Mouse (Mus musculus): Measurements from ENCODE around the gene Mthfd1l. TPM values are rescaled to one million over a fixed set of nuclear protein-coding genes. Genes with fewer than 3 reads are reported as not detected.

The Mthfd1l gene
- total and polyA plus RNA-seq, 3 experiments, result 84.0 to 94.8 (median 90.3) TPM

- H3K27me3 ChIP-seq (replicated peaks), result no peaks in the 10 kb centered on the region
- in situ Hi-C loops (cut with MboI; ENCODE audit: low pct_ligation_motif_present, low pct_unique_long_range_greater_than_20kb, low sequenced_read_pairs), result no loop called here
- H3K4me3 ChIP-seq (replicated peaks in 1 of 3; ENCODE audit: low read depth in 2 of 3, low read length in 2 of 3, poor library complexity in 1 of 3), result no peak overlapping the region
- no peak overlapping the region for H3K9ac ChIP-seq (ENCODE audit: insufficient read depth, low read depth)
- no peaks in the 10 kb centered on the region for H3K4me1 ChIP-seq (ENCODE audit: control insufficient read depth in 1 of 2, insufficient read depth in 2 of 2)
- no peak overlapping the region for H3K27ac ChIP-seq (ENCODE audit: insufficient read depth, low read depth)
- no peak for DNase-seq (ENCODE audit: extremely low read depth)
- peaks cover 60 to 93% of the 10 kb centered on the region in 2 experiments for H3K36me3 ChIP-seq (replicated peaks in 1 of 2; ENCODE audit: control insufficient read depth in 1 of 2, insufficient read depth in 1 of 2, low read length in 1 of 2)
- H3K79me2 ChIP-seq (replicated peaks; ENCODE audit: control insufficient read depth, extremely low read depth, insufficient read depth, poor library complexity, severe bottlenecking), result no peaks in the 10 kb centered on the region
- no peaks in the 10 kb centered on the region for H3K9me3 ChIP-seq (replicated peaks; ENCODE audit: low read length)
- no peak for TF ChIP-seq PAX5 (IDR thresholded peaks at IDR 0.05; ENCODE audit: low read length)
- no peak for TF ChIP-seq SIN3A (IDR thresholded peaks at IDR 0.05; ENCODE audit: low read length)
- no peak for TF ChIP-seq HCFC1 (IDR thresholded peaks at IDR 0.05; ENCODE audit: low read depth, low read length)
- no peak for TF ChIP-seq IRF4 (IDR thresholded peaks at IDR 0.05; ENCODE audit: low read depth, low read length)
- no peak for TF ChIP-seq MEF2A (IDR thresholded peaks at IDR 0.05; ENCODE audit: borderline replicate concordance, low read depth, low read length)
- dilution Hi-C loops (cut with MboI; ENCODE audit: extremely low pct_ligation_motif_present, extremely low pct_unique_long_range_greater_than_20kb, low sequenced_read_pairs), result no loop called here
- H3K4me2 ChIP-seq (ENCODE audit: insufficient read depth, low read depth, poor library complexity, severe bottlenecking), result no peak overlapping the region
Observed at GRCm38 (mm10) chr10:4028851-4029442, 56.0 kb downstream of the Mthfd1l start.

- no peaks in the 10 kb centered on the region for H3K27me3 ChIP-seq (replicated peaks)
- no peaks in the 10 kb centered on the region for H3K79me2 ChIP-seq (replicated peaks; ENCODE audit: control insufficient read depth, extremely low read depth, insufficient read depth, poor library complexity, severe bottlenecking)
- dilution Hi-C loops (cut with MboI; ENCODE audit: extremely low pct_ligation_motif_present, extremely low pct_unique_long_range_greater_than_20kb, low sequenced_read_pairs) (no loop called here), in situ Hi-C loops (cut with MboI; ENCODE audit: low pct_ligation_motif_present, low pct_unique_long_range_greater_than_20kb, low sequenced_read_pairs) (no loop called here)
- TF ChIP-seq ELF1 (IDR thresholded peaks at IDR 0.05; ENCODE audit: low read depth, low read length) (no peak), KAT2A (IDR thresholded peaks at IDR 0.05; ENCODE audit: insufficient replicate concordance, low read length) (no peak), IRF4 (IDR thresholded peaks at IDR 0.05; ENCODE audit: low read depth, low read length) (no peak), USF1 (IDR thresholded peaks at IDR 0.05; ENCODE audit: low read depth, low read length) (no peak), CHD2 (IDR thresholded peaks at IDR 0.05; ENCODE audit: low read length) (no peak), CTCF (conservative IDR thresholded peaks at IDR 0.05 in 1 of 2, IDR thresholded peaks at IDR 0.05 in 1 of 2; ENCODE audit: low read depth in 2 of 2, low read length in 2 of 2) (no peak), JUND (conservative IDR thresholded peaks at IDR 0.05; ENCODE audit: low read depth, low read length) (no peak)
- no peak overlapping the region for H3K4me3 ChIP-seq (replicated peaks in 1 of 3; ENCODE audit: low read depth in 2 of 3, low read length in 2 of 3, poor library complexity in 1 of 3)
- peaks cover 55 to 87% of the 10 kb centered on the region in 2 experiments for H3K36me3 ChIP-seq (replicated peaks in 1 of 2; ENCODE audit: control insufficient read depth in 1 of 2, insufficient read depth in 1 of 2, low read length in 1 of 2)
- DNase-seq (ENCODE audit: extremely low read depth), result no peak
- H3K4me1 ChIP-seq (ENCODE audit: control insufficient read depth in 1 of 2, insufficient read depth in 2 of 2), result no peaks in the 10 kb centered on the region
- no peak overlapping the region for H3K4me2 ChIP-seq (ENCODE audit: insufficient read depth, low read depth, poor library complexity, severe bottlenecking)
- no peak overlapping the region for H3K27ac ChIP-seq (ENCODE audit: insufficient read depth, low read depth)
- no peak overlapping the region for H3K9ac ChIP-seq (ENCODE audit: insufficient read depth, low read depth)
- H3K9me3 ChIP-seq (replicated peaks; ENCODE audit: low read length), result no peaks in the 10 kb centered on the region
Observed at GRCm38 (mm10) chr10:4033761-4034160, 60.8 kb downstream of the Mthfd1l start.

GRCm38 (mm10) chr10:4036476-4036875 lies 63.6 kb downstream of the Mthfd1l start:
- no peak overlapping the region for H3K4me3 ChIP-seq (replicated peaks in 1 of 3; ENCODE audit: low read depth in 2 of 3, low read length in 2 of 3, poor library complexity in 1 of 3)

More at GRCm38 (mm10) chr10:4036476-4036875, 63.6 kb downstream of the Mthfd1l start:
- dilution Hi-C loops (cut with MboI; ENCODE audit: extremely low pct_ligation_motif_present, extremely low pct_unique_long_range_greater_than_20kb, low sequenced_read_pairs), result no loop called here
- Histone ChIP-seq H3K27me3 (replicated peaks) (no peaks in the 10 kb centered on the region), H3K9me3 (replicated peaks; ENCODE audit: low read length) (no peaks in the 10 kb centered on the region), H3K4me2 (ENCODE audit: insufficient read depth, low read depth, poor library complexity, severe bottlenecking) (no peak overlapping the region), H3K36me3 (replicated peaks in 1 of 2; ENCODE audit: control insufficient read depth in 1 of 2, insufficient read depth in 1 of 2, low read length in 1 of 2) (peaks cover 50 to 86% of the 10 kb centered on the region in 2 experiments), H3K79me2 (replicated peaks; ENCODE audit: control insufficient read depth, extremely low read depth, insufficient read depth, poor library complexity, severe bottlenecking) (no peaks in the 10 kb centered on the region), H3K9ac (ENCODE audit: insufficient read depth, low read depth) (no peak overlapping the region), H3K4me1 (ENCODE audit: control insufficient read depth in 1 of 2, insufficient read depth in 2 of 2) (no peaks in the 10 kb centered on the region), H3K27ac (ENCODE audit: insufficient read depth, low read depth) (no peak overlapping the region)
- TF ChIP-seq USF2 (conservative IDR thresholded peaks at IDR 0.05; ENCODE audit: low read depth, low read length) (no peak), SMC3 (IDR thresholded peaks at IDR 0.05; ENCODE audit: low read depth, low read length) (no peak), MEF2A (IDR thresholded peaks at IDR 0.05; ENCODE audit: borderline replicate concordance, low read depth, low read length) (no peak), TBP (conservative IDR thresholded peaks at IDR 0.05; ENCODE audit: low read depth, low read length) (no peak), JUN (IDR thresholded peaks at IDR 0.05; ENCODE audit: insufficient read depth, low read depth, low read length) (no peak), GABPA (IDR thresholded peaks at IDR 0.05; ENCODE audit: insufficient replicate concordance, low read depth, low read length) (no peak), ZKSCAN1 (IDR thresholded peaks at IDR 0.05; ENCODE audit: borderline replicate concordance, low read depth, low read length) (no peak), MAX (IDR thresholded peaks at IDR 0.05; ENCODE audit: low read length) (no peak), NRF1 (IDR thresholded peaks at IDR 0.05; ENCODE audit: low read depth, low read length) (no peak), IRF4 (IDR thresholded peaks at IDR 0.05; ENCODE audit: low read depth, low read length) (no peak), CTCF (conservative IDR thresholded peaks at IDR 0.05 in 1 of 2, IDR thresholded peaks at IDR 0.05 in 1 of 2; ENCODE audit: low read depth in 2 of 2, low read length in 2 of 2) (no peak), CHD2 (IDR thresholded peaks at IDR 0.05; ENCODE audit: low read length) (no peak)
- no peak for DNase-seq (ENCODE audit: extremely low read depth)
- in situ Hi-C loops (cut with MboI; ENCODE audit: low pct_ligation_motif_present, low pct_unique_long_range_greater_than_20kb, low sequenced_read_pairs), result no loop called here
